Mouse (Mus musculus): ENCODE measurements around the gene Senp8. TPM values are rescaled to one million over a fixed set of nuclear protein-coding genes. Genes with fewer than 3 reads are reported as not detected.

Senp8 gene
- polyA plus RNA-seq, 1 experiment from 2014 or later = 16.5 TPM

DNA sequence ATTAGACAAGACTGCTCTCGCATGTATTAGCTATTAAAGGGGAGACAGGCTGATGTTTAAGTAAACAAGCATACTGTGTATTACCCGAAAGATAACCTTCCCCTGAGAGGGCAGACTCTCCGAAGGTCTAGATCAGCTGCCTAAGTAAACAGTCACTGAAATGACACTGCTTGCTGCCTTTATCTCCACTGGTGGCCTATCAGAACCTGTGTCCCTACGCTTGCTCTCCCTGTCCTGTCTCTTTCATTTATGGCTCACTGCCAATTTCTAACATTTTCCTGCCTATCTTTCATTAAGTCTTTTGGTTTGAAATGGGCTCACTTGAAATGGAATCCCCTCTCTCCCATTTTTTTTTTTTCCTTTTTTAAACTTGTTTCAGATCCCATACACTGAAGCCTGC is 15.1 kb downstream of the Senp8 start:
- H3K4me2 ChIP-seq (replicated peaks) = no peak overlapping the region
- no peaks in the 10 kb centered on the region for H3K9me3 ChIP-seq
- H3K36me3 ChIP-seq = no peaks in the 10 kb centered on the region
- no peak overlapping the region for H3K9ac ChIP-seq
- H3K27me3 ChIP-seq (replicated peaks) = no peaks in the 10 kb centered on the region
- no peak overlapping the region for H3K4me3 ChIP-seq
- H3K4me1 ChIP-seq = no peaks in the 10 kb centered on the region
- WGBS = 78% methylated on average over 4 of the region's 4 CpGs
- ATAC-seq (ENCODE audit: low FRiP score, low read depth) = no peak
- H3K27ac ChIP-seq = no peak overlapping the region

DNA sequence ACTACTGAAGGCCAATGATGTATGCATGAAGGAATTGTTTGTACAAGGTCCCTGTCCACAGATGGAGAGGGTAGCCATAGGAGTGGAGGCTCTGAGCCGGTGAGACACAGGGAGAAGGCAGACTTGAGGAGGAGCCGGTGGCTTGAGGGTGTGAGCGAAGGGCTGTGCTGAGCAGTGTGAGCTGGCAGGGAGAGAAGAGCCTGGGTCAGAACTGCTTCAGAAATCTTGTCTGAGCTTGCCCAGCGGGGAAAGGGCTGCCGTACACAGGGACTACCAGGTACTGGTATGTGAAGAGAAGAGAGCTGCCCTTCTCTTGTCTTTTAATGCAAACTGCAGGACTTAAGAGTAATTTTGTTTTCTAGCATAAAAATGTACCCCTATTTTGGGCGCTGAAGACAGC is 17.4 kb downstream of the Senp8 start:
- WGBS = 74% methylated on average over 6 of the region's 6 CpGs
- Histone ChIP-seq H3K36me3 (no peaks in the 10 kb centered on the region), H3K9ac (no peak overlapping the region), H3K27ac (no peak overlapping the region), H3K4me1 (no peaks in the 10 kb centered on the region), H3K4me3 (no peak overlapping the region), H3K27me3 (replicated peaks) (no peaks in the 10 kb centered on the region), H3K9me3 (no peaks in the 10 kb centered on the region), H3K4me2 (replicated peaks) (no peak overlapping the region)
- no peak for ATAC-seq (ENCODE audit: low FRiP score, low read depth)

GRCm38 (mm10) chr9:59731136-59731535 is 19.4 kb downstream of the Senp8 start:
- Histone ChIP-seq H3K9ac (no peak overlapping the region), H3K4me1 (no peaks in the 10 kb centered on the region), H3K9me3 (no peaks in the 10 kb centered on the region), H3K27ac (no peak overlapping the region), H3K4me2 (replicated peaks) (no peak overlapping the region), H3K27me3 (replicated peaks) (no peaks in the 10 kb centered on the region), H3K36me3 (no peaks in the 10 kb centered on the region), H3K4me3 (no peak overlapping the region)
- no peak for ATAC-seq (ENCODE audit: low FRiP score, low read depth)
- 92% methylated on average over 5 of the region's 5 CpGs for WGBS

GRCm38 (mm10) chr9:59727569-59728286 is 22.8 kb downstream of the Senp8 start:
- no peak overlapping the region for H3K27ac ChIP-seq
- no peaks in the 10 kb centered on the region for H3K9me3 ChIP-seq
- no peaks in the 10 kb centered on the region for H3K27me3 ChIP-seq (replicated peaks)
- H3K4me3 ChIP-seq = no peak overlapping the region
- H3K9ac ChIP-seq = no peak overlapping the region
- peaks cover 10% of the 10 kb centered on the region; the same call in 1 of the 2 replicates for H3K4me1 ChIP-seq
- no peaks in the 10 kb centered on the region for H3K36me3 ChIP-seq
- 86% methylated on average over 11 of the region's 11 CpGs for WGBS
- no peak for ATAC-seq (ENCODE audit: low FRiP score, low read depth)
- H3K4me2 ChIP-seq (replicated peaks) = no peak overlapping the region

- 82% methylated on average over 10 of the region's 10 CpGs for WGBS
- Histone ChIP-seq H3K4me3 (no peak overlapping the region), H3K27me3 (replicated peaks) (no peaks in the 10 kb centered on the region), H3K4me2 (replicated peaks) (no peak overlapping the region), H3K36me3 (no peaks in the 10 kb centered on the region), H3K27ac (no peak overlapping the region), H3K9me3 (no peaks in the 10 kb centered on the region), H3K4me1 (peaks cover 10% of the 10 kb centered on the region; the same call in 1 of the 2 replicates), H3K9ac (no peak overlapping the region)
- no peak for ATAC-seq (ENCODE audit: low FRiP score, low read depth)
Observed at GRCm38 (mm10) chr9:59725515-59725914, 25.0 kb downstream of the Senp8 start.

DNA sequence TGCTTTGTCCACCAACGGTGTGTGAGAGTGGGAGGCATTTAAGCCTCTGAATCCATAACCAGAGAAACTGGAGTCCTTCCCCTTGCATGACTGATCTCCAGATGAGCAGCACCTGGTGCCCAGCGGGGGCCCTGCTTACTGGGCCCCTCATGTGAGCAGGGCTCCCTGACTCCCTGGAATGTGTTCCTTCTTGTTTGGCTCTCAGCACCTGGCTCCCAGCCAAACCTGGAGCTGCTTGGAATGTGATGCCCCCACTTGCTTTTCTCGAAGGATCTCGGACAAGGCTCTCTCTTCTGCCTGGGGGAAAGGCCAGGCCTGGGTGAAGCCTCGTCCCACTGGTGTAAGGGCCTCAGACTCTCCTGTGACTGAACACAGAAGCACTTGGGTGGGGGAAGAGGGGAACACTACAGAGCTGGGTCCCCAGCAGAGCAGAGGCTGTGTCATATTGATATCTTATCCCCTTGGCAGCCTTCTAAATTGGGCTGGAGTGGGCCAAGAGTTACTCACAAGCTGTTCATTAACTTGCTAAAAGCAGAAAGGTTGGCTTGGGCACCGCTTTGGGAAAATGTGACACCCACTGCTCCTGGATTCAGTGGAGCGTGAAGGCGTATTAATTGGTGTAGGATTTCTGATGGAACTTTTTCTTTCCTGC is 26.6 kb downstream of the Senp8 start:
- no peak overlapping the region for H3K4me2 ChIP-seq (replicated peaks)
- H3K27ac ChIP-seq = no peak overlapping the region
- H3K9ac ChIP-seq = no peak overlapping the region
- WGBS = 73% methylated on average over 8 of the region's 8 CpGs
- H3K4me1 ChIP-seq = peaks cover 10% of the 10 kb centered on the region; the same call in 1 of the 2 replicates
- H3K4me3 ChIP-seq = no peak overlapping the region
- no peaks in the 10 kb centered on the region for H3K9me3 ChIP-seq
- H3K36me3 ChIP-seq = no peaks in the 10 kb centered on the region
- H3K27me3 ChIP-seq (replicated peaks) = no peaks in the 10 kb centered on the region
- 0 out of 2 replicates have a peak, but pooled peaks have one; percentile 17 for ATAC-seq (ENCODE audit: low FRiP score, low read depth)

DNA sequence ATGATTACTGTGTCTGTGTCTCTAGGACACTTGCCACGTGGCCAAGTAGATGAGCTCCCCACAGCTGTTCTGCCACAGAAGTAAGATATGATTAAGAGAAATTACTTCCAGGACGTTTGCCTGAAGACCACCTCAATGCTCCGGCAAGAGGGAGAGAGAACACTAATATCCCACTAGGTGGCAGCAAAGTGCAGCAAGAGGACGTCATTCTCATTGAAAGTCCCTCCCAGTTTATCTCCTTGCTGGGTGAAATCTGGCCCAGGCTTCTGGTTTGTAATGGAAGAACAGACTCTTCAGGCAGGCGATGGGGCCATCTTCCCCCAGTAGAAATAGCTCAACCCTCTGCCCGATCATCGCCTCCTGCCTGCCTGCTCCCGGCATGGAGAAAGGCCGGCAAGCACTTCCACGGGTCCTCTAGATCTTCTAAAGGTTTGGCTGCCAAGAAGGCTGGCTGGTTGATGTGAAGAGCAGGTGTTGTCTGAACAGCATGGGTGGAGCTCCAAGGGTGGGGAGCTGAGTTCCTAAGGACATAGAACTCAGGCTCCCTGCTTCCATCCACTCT is 27.3 kb downstream of the Senp8 start:
- H3K4me2 ChIP-seq (replicated peaks) = peak overlapping the region; percentile 37
- H3K4me1 ChIP-seq = peaks cover 10% of the 10 kb centered on the region; the same call in 1 of the 2 replicates
- no peaks in the 10 kb centered on the region for H3K27me3 ChIP-seq (replicated peaks)
- H3K4me3 ChIP-seq = no peak overlapping the region
- no peaks in the 10 kb centered on the region for H3K9me3 ChIP-seq
- no peak overlapping the region for H3K27ac ChIP-seq
- no peak overlapping the region for H3K9ac ChIP-seq
- WGBS = 24% methylated on average over 10 of the region's 10 CpGs
- ATAC-seq (ENCODE audit: low FRiP score, low read depth) = 0 out of 2 replicates have a peak, but pooled peaks have one; percentile 29
- H3K36me3 ChIP-seq = no peaks in the 10 kb centered on the region

GRCm38 (mm10) chr9:59721144-59721543 is 29.4 kb downstream of the Senp8 start:
- no peak overlapping the region for H3K27ac ChIP-seq
- WGBS = 87% methylated on average over 5 of the region's 5 CpGs
- H3K36me3 ChIP-seq = no peaks in the 10 kb centered on the region
- peaks cover 10% of the 10 kb centered on the region; the same call in 1 of the 2 replicates for H3K4me1 ChIP-seq
- no peak for ATAC-seq (ENCODE audit: low FRiP score, low read depth)
- no peak overlapping the region for H3K4me3 ChIP-seq
- H3K9me3 ChIP-seq = no peaks in the 10 kb centered on the region
- H3K27me3 ChIP-seq (replicated peaks) = no peaks in the 10 kb centered on the region
- H3K4me2 ChIP-seq (replicated peaks) = no peak overlapping the region
- H3K9ac ChIP-seq = no peak overlapping the region

GRCm38 (mm10) chr9:59718237-59718636 is 32.3 kb downstream of the Senp8 start:
- no peaks in the 10 kb centered on the region for H3K36me3 ChIP-seq
- no peak overlapping the region for H3K4me2 ChIP-seq (replicated peaks)
- H3K4me1 ChIP-seq = peaks cover 3% of the 10 kb centered on the region; the same call in 1 of the 2 replicates
- no peak overlapping the region for H3K9ac ChIP-seq
- ATAC-seq (ENCODE audit: low FRiP score, low read depth) = no peak
- no peaks in the 10 kb centered on the region for H3K9me3 ChIP-seq
- no peak overlapping the region for H3K4me3 ChIP-seq
- no peak overlapping the region for H3K27ac ChIP-seq
- H3K27me3 ChIP-seq (replicated peaks) = no peaks in the 10 kb centered on the region
- WGBS = 91% methylated on average over 4 of the region's 4 CpGs

DNA sequence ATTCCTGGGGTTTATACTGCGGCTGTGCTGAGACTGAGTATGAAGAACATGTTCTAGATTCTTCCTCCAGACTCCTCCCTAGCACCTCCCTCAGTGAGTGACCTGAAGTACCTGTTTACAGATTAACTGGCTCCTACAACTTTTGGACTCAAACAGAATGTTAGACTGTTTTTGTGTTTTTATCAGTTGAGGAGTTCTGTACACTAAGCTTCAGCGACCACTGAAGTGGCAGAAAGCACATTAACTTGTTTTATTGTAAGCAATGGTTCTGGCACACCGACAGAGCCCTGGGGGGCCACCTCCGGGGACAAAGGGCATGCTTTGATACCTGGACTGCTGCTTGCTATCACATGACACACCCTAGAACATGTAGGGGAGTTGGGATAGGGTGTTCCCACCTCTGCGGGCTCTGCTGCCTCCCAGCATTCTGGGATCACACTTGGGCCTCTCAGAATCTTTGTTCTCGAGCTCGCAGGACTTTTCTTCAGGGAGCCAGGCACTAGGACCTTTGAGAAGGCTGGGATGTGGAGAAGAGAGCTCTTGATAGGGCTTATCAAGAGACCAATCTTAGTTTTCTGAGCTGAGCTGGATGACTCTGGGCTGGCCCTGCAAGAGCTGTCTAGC is 34.1 kb downstream of the Senp8 start:
- H3K9me3 ChIP-seq = no peaks in the 10 kb centered on the region
- no peak overlapping the region for H3K4me2 ChIP-seq (replicated peaks)
- no peaks in the 10 kb centered on the region for H3K36me3 ChIP-seq
- no peaks in the 10 kb centered on the region for H3K27me3 ChIP-seq (replicated peaks)
- no peak overlapping the region for H3K4me3 ChIP-seq
- H3K27ac ChIP-seq = no peak overlapping the region
- no peak overlapping the region for H3K9ac ChIP-seq
- no peak for ATAC-seq (ENCODE audit: low FRiP score, low read depth)
- 0 out of 2 replicates have a peak, but pooled peaks cover 2% of the 10 kb centered on the region for H3K4me1 ChIP-seq
- 79% methylated on average over 7 of the region's 7 CpGs for WGBS

- Histone ChIP-seq H3K36me3 (no peaks in the 10 kb centered on the region), H3K9ac (no peak overlapping the region), H3K27me3 (replicated peaks) (no peaks in the 10 kb centered on the region), H3K27ac (no peak overlapping the region), H3K4me1 (0 out of 2 replicates have a peak, but pooled peaks cover 2% of the 10 kb centered on the region), H3K9me3 (no peaks in the 10 kb centered on the region), H3K4me3 (no peak overlapping the region), H3K4me2 (replicated peaks) (no peak overlapping the region)
- 88% methylated on average over 3 of the region's 3 CpGs for whole genome bisulfite sequencing
- ATAC-seq (ENCODE audit: low FRiP score, low read depth) = no peak
Observed at GRCm38 (mm10) chr9:59709225-59709624, 41.3 kb downstream of the Senp8 start.
